Mouse (Mus musculus): Measurements from ENCODE around the gene Fcho1.
A peak's percentile ranks its signal among the peaks of the same experiment; 100 is the strongest.

- no peak for TF ChIP-seq POLR2A (IDR thresholded peaks at IDR 0.05; ENCODE audit: insufficient read depth, low read length)
- peak; percentile 94 for TF ChIP-seq CTCF (IDR thresholded peaks at IDR 0.05; ENCODE audit: low read depth, low read length)
Observed at GRCm38 (mm10) chr8:71707874-71708273, 17.6 kb downstream of the Fcho1 start.

All from ES-Bruce4 (cell line).